Mouse (Mus musculus) E14TG2a.4 (cell line): Measurements from ENCODE around the gene Tmem234.

Experiments
- CTCF ChIP-seq: conservative IDR thresholded peaks from 2 replicates; pipeline ENCODE4 v1.5.1; 2014; ENCODE audit warnings: low read length
- POU5F1 ChIP-seq: IDR thresholded peaks from 2 replicates; pipeline ENCODE4 v1.6.1; 2014; ENCODE audit warnings: low read length, borderline replicate concordance

DNA sequence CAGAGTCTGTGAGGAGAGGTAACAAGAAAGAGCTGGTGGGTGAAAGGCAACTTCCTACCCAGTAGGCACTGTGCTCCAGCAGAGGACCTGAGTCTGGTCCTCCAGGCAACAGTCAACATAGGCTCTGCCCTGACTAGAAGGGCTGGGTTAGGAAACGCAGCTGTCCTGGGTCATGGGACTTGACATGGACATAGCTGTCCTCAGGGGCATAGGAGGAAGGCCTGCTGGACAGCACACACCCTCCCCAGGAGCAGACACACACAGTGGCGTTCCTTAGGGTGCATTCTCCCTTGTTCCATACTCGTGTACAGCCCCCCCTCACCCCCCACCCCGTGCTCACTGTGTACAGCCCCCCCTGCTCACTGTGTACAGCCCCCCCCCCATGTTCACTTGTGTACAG lies 10.0 kb downstream of the Tmem234 start:
- TF ChIP-seq CTCF = no peak
- TF ChIP-seq POU5F1 = no peak
